ENCODE assay signal across 11 mouse cellular contexts in genomic region chr2:155755746-155756145, GRCm38 (mm10). TPM values are rescaled to one million over a fixed set of nuclear protein-coding genes. Genes with fewer than 3 reads are reported as not detected.
DNase-seq lines count a peak whose midpoint lies in the region; ATAC-seq lines count a peak whose summit lies in the region.
"Had no signal": no experiment of that assay in that cellular context is flagged by ENCODE, and none has a peak within 500 bp of the region (broad histone marks: within the 10 kb centered on the region; RNA-seq: fewer than 3 reads in every experiment).

No protein-coding gene starts in this region.

- H3K4me1 ChIP-seq in hindbrain, embryonic 14.5 days (replicated peaks; ENCODE audit: control insufficient read depth, insufficient read depth, low read length) = peaks cover 6% of the 10 kb centered on the region; the same call in 1 of the 2 replicates
- peaks cover 6% of the 10 kb centered on the region; the same call in 1 of the 2 replicates for H3K4me1 ChIP-seq in hindbrain, embryonic 12.5 days
- no peaks in the 10 kb centered on the region for H3K4me1 ChIP-seq in kidney, embryonic 14.5 days (ENCODE audit: control insufficient read depth, insufficient read depth, low read length)

- no peak overlapping the region for H3K4me2 ChIP-seq in hindbrain, embryonic 14.5 days (replicated peaks)
- no peak overlapping the region for H3K4me2 ChIP-seq in hindbrain, embryonic 12.5 days (replicated peaks)
- no peak overlapping the region for H3K4me2 ChIP-seq in kidney, embryonic 14.5 days (replicated peaks; ENCODE audit: low read depth, low read length)
- H3K4me2 ChIP-seq: embryonic facial prominence, embryonic 13.5 days; liver, embryonic 15.5 days; stomach, embryonic 15.5 days had no signal

- H3K27ac ChIP-seq in hindbrain, embryonic 14.5 days = no peak overlapping the region
- H3K27ac ChIP-seq in hindbrain, embryonic 12.5 days = no peak overlapping the region
- no peak overlapping the region for H3K27ac ChIP-seq in kidney, embryonic 14.5 days (ENCODE audit: low read depth, low read length)
- H3K27ac ChIP-seq: embryonic facial prominence, embryonic 13.5 days; liver, embryonic 15.5 days; stomach, embryonic 15.5 days had no signal

- peak; percentile 40 for DNase-seq in hindbrain, embryonic 14.5 days (ENCODE audit: low spot score)
- peak; percentile 30 to 54 for DNase-seq in urinary bladder, postnatal 36 days (ENCODE audit: low spot score in 2 of 2)
- no peak for DNase-seq in urinary bladder, adult 2 months (ENCODE audit: low spot score)
- peak; percentile 78 for DNase-seq in c-Kit-positive CD71-negative TER-119-negative erythroid progenitor cells, embryonic 14.5 days (ENCODE audit: low read depth)
- DNase-seq in retina, postnatal 1 day = peak; percentile 61

- WGBS in hindbrain, embryonic 14.5 days = 3% methylated on average over 1 of the region's 1 CpGs
- WGBS in hindbrain, embryonic 12.5 days = 8% methylated on average over 1 of the region's 1 CpGs
- 0% methylated on average over 1 of the region's 1 CpGs for WGBS in kidney, embryonic 14.5 days

- H3K4me3 ChIP-seq in hindbrain, embryonic 14.5 days (replicated peaks; ENCODE audit: low read length) = no peak overlapping the region
- no peak overlapping the region for H3K4me3 ChIP-seq in hindbrain, embryonic 12.5 days
- no peak overlapping the region for H3K4me3 ChIP-seq in kidney, embryonic 14.5 days (ENCODE audit: low read length)
- H3K4me3 ChIP-seq: embryonic facial prominence, embryonic 13.5 days; liver, embryonic 15.5 days; stomach, embryonic 15.5 days had no signal

- no peaks in the 10 kb centered on the region for H3K9me3 ChIP-seq in hindbrain, embryonic 14.5 days (ENCODE audit: control insufficient read depth, low read length)
- no peaks in the 10 kb centered on the region for H3K9me3 ChIP-seq in hindbrain, embryonic 12.5 days (replicated peaks)
- no peaks in the 10 kb centered on the region for H3K9me3 ChIP-seq in kidney, embryonic 14.5 days (ENCODE audit: control insufficient read depth, low read length)
- H3K9me3 ChIP-seq: embryonic facial prominence, embryonic 13.5 days; liver, embryonic 15.5 days; stomach, embryonic 15.5 days had no signal

- peaks cover 9% of the 10 kb centered on the region for H3K27me3 ChIP-seq in hindbrain, embryonic 14.5 days (ENCODE audit: control insufficient read depth, insufficient read depth, low read length)
- peaks cover 9% of the 10 kb centered on the region for H3K27me3 ChIP-seq in hindbrain, embryonic 12.5 days
- H3K27me3 ChIP-seq in kidney, embryonic 14.5 days (ENCODE audit: control insufficient read depth, insufficient read depth, low read length) = no peaks in the 10 kb centered on the region
- H3K27me3 ChIP-seq: stomach, embryonic 15.5 days had no signal

- no peak overlapping the region for H3K9ac ChIP-seq in hindbrain, embryonic 14.5 days
- no peak overlapping the region for H3K9ac ChIP-seq in hindbrain, embryonic 12.5 days
- H3K9ac ChIP-seq in kidney, embryonic 14.5 days (ENCODE audit: low read depth, low read length) = no peak overlapping the region
- H3K9ac ChIP-seq: embryonic facial prominence, embryonic 13.5 days; liver, embryonic 15.5 days; stomach, embryonic 15.5 days had no signal

- ATAC-seq in hindbrain, embryonic 14.5 days (ENCODE audit: low FRiP score) = no peak
- no peak for ATAC-seq in hindbrain, embryonic 12.5 days (ENCODE audit: low FRiP score)
- ATAC-seq in kidney, embryonic 14.5 days (ENCODE audit: low FRiP score, low TSS enrichment) = 0 out of 2 replicates have a peak, but pooled peaks have one; percentile 28
- no peak for ATAC-seq in inflammation-experienced regulatory T-cells, adult 6 months

- H3K36me3 ChIP-seq in hindbrain, embryonic 14.5 days (replicated peaks; ENCODE audit: control insufficient read depth, insufficient read depth) = no peaks in the 10 kb centered on the region
- no peaks in the 10 kb centered on the region for H3K36me3 ChIP-seq in hindbrain, embryonic 12.5 days
- H3K36me3 ChIP-seq in kidney, embryonic 14.5 days (ENCODE audit: control insufficient read depth, insufficient read depth, low read length) = no peaks in the 10 kb centered on the region
- H3K36me3 ChIP-seq: embryonic facial prominence, embryonic 13.5 days; liver, embryonic 15.5 days; stomach, embryonic 15.5 days had no signal

RNA-seq across cellular contexts. Expression of gene Procr, which starts 4.8 kb away (rescaled TPM):
- 3.0 and 3.6 TPM in 2 replicates for polyA plus RNA-seq in hindbrain, embryonic 14.5 days (2014; fragmentation: Nextera tagmentation; extraction: Ambion mirVana)
- 3.4 and 4.1 TPM in 2 replicates for polyA plus RNA-seq in hindbrain, embryonic 12.5 days (2016; fragmentation: Nextera tagmentation; extraction: Ambion mirVana)
- 19.3 and 21.2 TPM in 2 replicates for polyA plus RNA-seq in urinary bladder, adult 2 months (2012; rRNA removed)
- 7.7 and 8.2 TPM in 2 replicates for polyA plus RNA-seq in kidney, embryonic 14.5 days (2014; fragmentation: Nextera tagmentation; extraction: Ambion mirVana)
- polyA plus RNA-seq in inflammation-experienced regulatory T-cells, adult 6 months (2017; shearing (Covaris generic)) = under 1 TPM in 1 of 3 experiments, not detected in 2; 0.23 TPM

RNA-seq across cellular contexts. Expression of gene Mmp24, which starts 19.4 kb away (rescaled TPM):
- 17.9 and 20.7 TPM in 2 replicates for polyA plus RNA-seq in hindbrain, embryonic 14.5 days (2014; fragmentation: Nextera tagmentation; extraction: Ambion mirVana)
- polyA plus RNA-seq in hindbrain, embryonic 12.5 days (2016; fragmentation: Nextera tagmentation; extraction: Ambion mirVana) = 5.3 and 6.0 TPM in 2 replicates
- 0.04 and 0.09 TPM in 2 replicates for polyA plus RNA-seq in urinary bladder, adult 2 months (2012; rRNA removed)
- not detected in 2 replicates for polyA plus RNA-seq in kidney, embryonic 14.5 days (2014; fragmentation: Nextera tagmentation; extraction: Ambion mirVana)
- polyA plus RNA-seq in inflammation-experienced regulatory T-cells, adult 6 months (2017; shearing (Covaris generic)) = not detected
- polyA plus RNA-seq: liver, embryonic 15.5 days had no signal

RNA-seq across cellular contexts. Expression of gene Gm17581, which starts 20.1 kb away (rescaled TPM):
- not detected in 2 replicates for polyA plus RNA-seq in hindbrain, embryonic 14.5 days (2014; fragmentation: Nextera tagmentation; extraction: Ambion mirVana)
- polyA plus RNA-seq in hindbrain, embryonic 12.5 days (2016; fragmentation: Nextera tagmentation; extraction: Ambion mirVana) = not detected in 2 replicates
- polyA plus RNA-seq in urinary bladder, adult 2 months (2012; rRNA removed) = not detected in 2 replicates
- not detected in 2 replicates for polyA plus RNA-seq in kidney, embryonic 14.5 days (2014; fragmentation: Nextera tagmentation; extraction: Ambion mirVana)
- not detected for polyA plus RNA-seq in inflammation-experienced regulatory T-cells, adult 6 months (2017; shearing (Covaris generic))
- polyA plus RNA-seq: embryonic facial prominence, embryonic 13.5 days; liver, embryonic 15.5 days; stomach, embryonic 15.5 days had no signal

RNA-seq across cellular contexts. Expression of gene Edem2, which starts 26.5 kb away (rescaled TPM):
- 34.2 and 38.6 TPM in 2 replicates for polyA plus RNA-seq in hindbrain, embryonic 14.5 days (2014; fragmentation: Nextera tagmentation; extraction: Ambion mirVana)
- polyA plus RNA-seq in hindbrain, embryonic 12.5 days (2016; fragmentation: Nextera tagmentation; extraction: Ambion mirVana) = 37.3 and 38.5 TPM in 2 replicates
- polyA plus RNA-seq in urinary bladder, adult 2 months (2012; rRNA removed) = 56.1 and 78.7 TPM in 2 replicates
- 27.4 and 36.0 TPM in 2 replicates for polyA plus RNA-seq in kidney, embryonic 14.5 days (2014; fragmentation: Nextera tagmentation; extraction: Ambion mirVana)
- polyA plus RNA-seq in inflammation-experienced regulatory T-cells, adult 6 months (2017; shearing (Covaris generic)) = 10 to 100 TPM; 38.5 to 41.2 (median 39.8) TPM
